Mouse (Mus musculus): Measurements from ENCODE around the gene Cyp2c23. TPM values are rescaled to one million over a fixed set of nuclear protein-coding genes. Genes with fewer than 3 reads are reported as not detected.
A peak's percentile ranks its signal among the peaks of the same experiment; 100 is the strongest.

The Cyp2c23 gene
- polyA plus RNA-seq, 1 experiment, result 0.10 TPM

GRCm38 (mm10) chr19:43973711-43974110 lies 55.3 kb downstream of the Cyp2c23 start:
- DNase-seq (ENCODE audit: extremely low spot score in 1 of 2, low spot score in 1 of 2), result no peak

GRCm38 (mm10) chr19:43972129-43972528 lies 56.9 kb downstream of the Cyp2c23 start:
- DNase-seq (ENCODE audit: extremely low spot score in 1 of 2, low spot score in 1 of 2), result no peak

GRCm38 (mm10) chr19:43968436-43969026 lies 60.5 kb downstream of the Cyp2c23 start:
- no peak for DNase-seq (ENCODE audit: extremely low spot score in 1 of 2, low spot score in 1 of 2)

- DNase-seq (ENCODE audit: extremely low spot score in 1 of 2, low spot score in 1 of 2), result no peak
These were observed 62.5 kb downstream of the Cyp2c23 start for GRCm38 (mm10) chr19:43966481-43966880.

- DNase-seq (ENCODE audit: extremely low spot score in 1 of 2, low spot score in 1 of 2), result no peak
These were observed 63.4 kb downstream of the Cyp2c23 start for GRCm38 (mm10) chr19:43965496-43966085.

- DNase-seq (ENCODE audit: extremely low spot score in 1 of 2, low spot score in 1 of 2), result no peak
These were observed 66.2 kb downstream of the Cyp2c23 start for GRCm38 (mm10) chr19:43962795-43963194.

GRCm38 (mm10) chr19:43961185-43961584 lies 67.8 kb downstream of the Cyp2c23 start:
- DNase-seq (ENCODE audit: extremely low spot score in 1 of 2, low spot score in 1 of 2), result no peak

GRCm38 (mm10) chr19:43960014-43960413 lies 69.0 kb downstream of the Cyp2c23 start:
- no peak for DNase-seq (ENCODE audit: extremely low spot score in 1 of 2, low spot score in 1 of 2)

- DNase-seq (ENCODE audit: extremely low spot score in 1 of 2, low spot score in 1 of 2), result peak in 1 of 2 experiments; percentile 79
These were observed 69.8 kb downstream of the Cyp2c23 start for GRCm38 (mm10) chr19:43959162-43959561.

- peak; percentile 69 to 76 for DNase-seq (ENCODE audit: extremely low spot score in 1 of 2, low spot score in 1 of 2)
These were observed 71.1 kb downstream of the Cyp2c23 start for GRCm38 (mm10) chr19:43957881-43958280.

GRCm38 (mm10) chr19:43957402-43957801 lies 71.6 kb downstream of the Cyp2c23 start:
- no peak for DNase-seq (ENCODE audit: extremely low spot score in 1 of 2, low spot score in 1 of 2)

- DNase-seq (ENCODE audit: extremely low spot score in 1 of 2, low spot score in 1 of 2), result no peak
These were observed 73.7 kb downstream of the Cyp2c23 start for GRCm38 (mm10) chr19:43955266-43955665.

Other genes with a start within 250 kb of the Cyp2c23 start
- gene Abcc2, start 247.0 kb downstream of the Cyp2c23 start, polyA plus RNA-seq (2012; rRNA removed), result 0.30 and 0.55 TPM in 2 replicates
- gene Dnmbp, start 89.0 kb downstream of the Cyp2c23 start, polyA plus RNA-seq (2012; rRNA removed), result 10.8 and 11.4 TPM in 2 replicates
- 0.13 and 0.14 TPM in 2 replicates for gene Cpn1, start 42.7 kb downstream of the Cyp2c23 start, polyA plus RNA-seq (2012; rRNA removed)
- 17.3 and 19.2 TPM in 2 replicates for gene Erlin1, start 40.6 kb upstream of the Cyp2c23 start, polyA plus RNA-seq (2012; rRNA removed)
- 102 and 117 TPM in 2 replicates for gene Chuk, start 78.3 kb upstream of the Cyp2c23 start, polyA plus RNA-seq (2012; rRNA removed)
- 22.5 and 24.6 TPM in 2 replicates for gene Cwf19l1, start 106.7 kb upstream of the Cyp2c23 start, polyA plus RNA-seq (2012; rRNA removed)
- gene Bloc1s2, start 117.2 kb upstream of the Cyp2c23 start, polyA plus RNA-seq (2012; rRNA removed), result 77.2 and 82.6 TPM in 2 replicates
- 0.80 and 0.97 TPM in 2 replicates for gene Pkd2l1, start 163.2 kb upstream of the Cyp2c23 start, polyA plus RNA-seq (2012; rRNA removed)
- gene Scd3, start 174.1 kb upstream of the Cyp2c23 start, polyA plus RNA-seq (2012; rRNA removed), result 3.1 and 3.2 TPM in 2 replicates

Measured in frontal cortex, adult 2 months (tissue).